Mouse (Mus musculus) E14TG2a.4 (cell line): ENCODE results near the gene Dscaml1.

ENCODE experiments used
- CTCF ChIP-seq: conservative IDR thresholded peaks from 2 replicates; pipeline ENCODE4 v1.5.1; 2014; ENCODE audit warnings: low read length
- NANOG ChIP-seq: IDR thresholded peaks from 2 replicates; pipeline ENCODE4 v1.6.1; 2014; ENCODE audit warnings: borderline replicate concordance, low read length, mixed read lengths
- POU5F1 ChIP-seq: IDR thresholded peaks from 2 replicates; pipeline ENCODE4 v1.6.1; 2014; ENCODE audit warnings: low read length, borderline replicate concordance

- no peak for TF ChIP-seq CTCF
- no peak for TF ChIP-seq NANOG
- no peak for TF ChIP-seq POU5F1
Observed at GRCm38 (mm10) chr9:45749917-45750316, 323.5 kb downstream of the Dscaml1 start.
